Mouse (Mus musculus) C2C12 (cell line): ENCODE data around the gene Insrr. TPM values are rescaled to one million over a fixed set of nuclear protein-coding genes. Genes with fewer than 3 reads are reported as not detected.

Experiments used
- H3K27me3 ChIP-seq: one replicate; pipeline ENCODE4 v1.6.1; 2011; ENCODE audit not compliant: control insufficient read depth, insufficient read depth, insufficient read length
- H3K36me3 ChIP-seq: one replicate; pipeline ENCODE4 v1.6.1; 2011; ENCODE audit not compliant: control insufficient read depth, insufficient read depth
- H3K4me3 ChIP-seq: one replicate; pipeline ENCODE4 v1.5.1; 2011; ENCODE audit warnings: mild to moderate bottlenecking, control low read depth; ENCODE audit not compliant: poor library complexity, insufficient read depth, severe bottlenecking
- H3K79me2 ChIP-seq: one replicate; pipeline ENCODE4 v1.6.1; 2011; ENCODE audit not compliant: control insufficient read depth, insufficient read depth
- H3K79me3 ChIP-seq: one replicate; pipeline ENCODE4 v1.6.1; 2011; ENCODE audit warnings: low read depth, control low read depth
- H3ac ChIP-seq: one replicate; pipeline ENCODE3; 2011; ENCODE audit warnings: low read depth; ENCODE audit not compliant: control insufficient read depth, insufficient read length
- CEBPB ChIP-seq: IDR thresholded peaks from one replicate; pipeline ENCODE4 v1.6.1; 2011; ENCODE audit warnings: low read depth, mild to moderate bottlenecking, control low read depth, moderate library complexity
- CTCF ChIP-seq: IDR thresholded peaks from one replicate; pipeline ENCODE4 v1.5.1; 2011; ENCODE audit not compliant: control insufficient read depth, insufficient read depth, insufficient read length
- FOSL1 ChIP-seq: IDR thresholded peaks from one replicate; pipeline ENCODE4 v1.8.0; 2011; ENCODE audit warnings: mild to moderate bottlenecking, low read length; ENCODE audit not compliant: poor library complexity, insufficient read depth, severe bottlenecking
- MAX ChIP-seq: IDR thresholded peaks from one replicate; pipeline ENCODE4 v1.6.1; 2011; ENCODE audit warnings: mild to moderate bottlenecking, control low read depth
- MYOD1 ChIP-seq: IDR thresholded peaks from one replicate; pipeline ENCODE4 v1.6.1; 2011; ENCODE audit warnings: low read depth; ENCODE audit not compliant: control insufficient read depth, insufficient read length
- MYOG ChIP-seq: IDR thresholded peaks from one replicate; pipeline ENCODE4 v1.6.1; 2011; ENCODE audit not compliant: control insufficient read depth, insufficient read length; ENCODE audit errors: extremely low read depth
- USF1 ChIP-seq: IDR thresholded peaks from one replicate; pipeline ENCODE4 v1.6.1; 2011; ENCODE audit warnings: low read depth, mild to moderate bottlenecking, control low read depth, moderate library complexity
- polyA plus RNA-seq: library from polyadenylated mRNA; unstranded; fragments of >200 nt; fragmentation: generic; extraction: Trizol; gene quantifications from one replicate; pipeline ENCODE4 v1.2.1, GENCODE M21; 2012; ENCODE audit warnings: missing spikeins

The Insrr gene
- polyA plus RNA-seq, 1 experiment, result not detected

GRCm38 (mm10) chr3:87783282-87784023, 13.3 kb upstream of the Insrr start:
- H3K36me3 ChIP-seq, result no peaks in the 10 kb centered on the region
- H3K27me3 ChIP-seq, result peaks cover 80% of the 10 kb centered on the region
- no peak overlapping the region for H3K4me3 ChIP-seq
- H3K79me3 ChIP-seq, result no peaks in the 10 kb centered on the region
- TF ChIP-seq MYOD1, result no peak
- no peaks in the 10 kb centered on the region for H3K79me2 ChIP-seq
- no peak overlapping the region for H3ac ChIP-seq

GRCm38 (mm10) chr3:87785156-87785555, 11.6 kb upstream of the Insrr start:
- TF ChIP-seq MYOD1, result no peak
- TF ChIP-seq MYOG, result no peak
- TF ChIP-seq MAX, result no peak
- H3K27me3 ChIP-seq, result peaks cover 78% of the 10 kb centered on the region

GRCm38 (mm10) chr3:87785626-87786214, 11.0 kb upstream of the Insrr start:
- H3K79me3 ChIP-seq, result no peaks in the 10 kb centered on the region
- peaks cover 76% of the 10 kb centered on the region for H3K27me3 ChIP-seq
- H3K4me3 ChIP-seq, result no peak overlapping the region
- H3ac ChIP-seq, result no peak overlapping the region
- H3K36me3 ChIP-seq, result no peaks in the 10 kb centered on the region
- TF ChIP-seq CEBPB, result no peak
- H3K79me2 ChIP-seq, result no peaks in the 10 kb centered on the region

More at GRCm38 (mm10) chr3:87785156-87785555, 11.6 kb upstream of the Insrr start:
- Histone ChIP-seq H3K36me3 (no peaks in the 10 kb centered on the region), H3ac (no peak overlapping the region), H3K79me2 (no peaks in the 10 kb centered on the region), H3K79me3 (no peaks in the 10 kb centered on the region), H3K4me3 (no peak overlapping the region)

- H3K79me3 ChIP-seq, result no peaks in the 10 kb centered on the region
- TF ChIP-seq FOSL1 (no peak), CEBPB (no peak), MYOD1 (no peak), USF1 (no peak), CTCF (no peak), MYOG (no peak), MAX (no peak)
- no peaks in the 10 kb centered on the region for H3K36me3 ChIP-seq
- peaks cover 78% of the 10 kb centered on the region for H3K27me3 ChIP-seq
- H3ac ChIP-seq, result no peak overlapping the region
- no peaks in the 10 kb centered on the region for H3K79me2 ChIP-seq
- H3K4me3 ChIP-seq, result no peak overlapping the region
Observed at GRCm38 (mm10) chr3:87789248-87789647, 7.5 kb upstream of the Insrr start.

- H3K79me2 ChIP-seq, result no peaks in the 10 kb centered on the region
- no peak for TF ChIP-seq MYOD1
- no peak for TF ChIP-seq FOSL1
- TF ChIP-seq MYOG, result no peak
- TF ChIP-seq MAX, result no peak
- no peak for TF ChIP-seq CEBPB
Observed at GRCm38 (mm10) chr3:87789768-87790167, 7.0 kb upstream of the Insrr start.

GRCm38 (mm10) chr3:87794922-87795325, 1.8 kb upstream of the Insrr start, which contains the start of gene Ntrk1:
TSS of gene Ntrk1 (minus strand) at chr3:87795162.
- Histone ChIP-seq H3K4me3 (no peak within 1 kb of the TSS), H3ac (no peak within 1 kb of the TSS), H3K79me2 (no peaks in the 10 kb centered on the region), H3K79me3 (no peaks in the 10 kb centered on the region), H3K27me3 (peaks cover 94% of the 10 kb centered on the region), H3K36me3 (no peaks in the 10 kb centered on the region)
- TF ChIP-seq USF1 (no peak), CEBPB (no peak), MYOD1 (no peak), CTCF (no peak), MAX (no peak), MYOG (no peak), FOSL1 (no peak)

More at GRCm38 (mm10) chr3:87789768-87790167, 7.0 kb upstream of the Insrr start:
- Histone ChIP-seq H3ac (no peak overlapping the region), H3K36me3 (no peaks in the 10 kb centered on the region), H3K79me3 (no peaks in the 10 kb centered on the region), H3K4me3 (no peak overlapping the region), H3K27me3 (peaks cover 84% of the 10 kb centered on the region)
